Mouse (Mus musculus): ENCODE data around the gene Lpin3. TPM values are rescaled to one million over a fixed set of nuclear protein-coding genes. Genes with fewer than 3 reads are reported as not detected.
A peak's percentile ranks its signal among the peaks of the same experiment; 100 is the strongest.

The Lpin3 gene
- total RNA-seq, 2 experiments from 2014 or later: 3.2 to 5.0 TPM

DNA sequence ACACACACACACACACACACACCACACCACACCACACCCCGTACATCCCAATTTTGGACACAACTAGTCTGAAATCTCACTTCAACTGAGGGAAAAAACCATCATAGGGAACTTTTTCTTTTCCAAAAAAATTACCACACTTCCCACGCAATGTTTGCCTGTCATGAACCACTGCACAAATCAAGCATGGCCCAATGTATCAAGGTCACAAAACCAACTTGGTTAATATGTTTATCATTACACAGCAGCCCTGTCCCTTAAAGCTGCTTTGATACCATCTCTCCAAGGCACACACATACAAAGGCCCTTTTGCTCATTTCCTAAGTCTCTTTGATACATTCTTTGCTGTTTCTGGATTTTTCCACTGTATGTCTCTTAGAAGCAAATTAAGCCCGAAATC is 9.2 kb upstream of the Lpin3 start:
- DNase-seq: no peak
- no peak for TF ChIP-seq CTCF (IDR thresholded peaks at IDR 0.05)
- peak overlapping the region; percentile 84 for H3K4me3 ChIP-seq
- intact Hi-C loops (cut with DNase I): loop anchor here (5.0 kb wide), 1 partner anchor 64 kb away; no protein-coding TSS in a partner anchor
- H3K27ac ChIP-seq: peak overlapping the region; percentile 98

GRCm38 (mm10) chr2:160872395-160872794 is 8.1 kb upstream of the Lpin3 start:
- DNase-seq: peak; percentile 89
- peak overlapping the region; percentile 84 for H3K4me3 ChIP-seq
- no peak for TF ChIP-seq CTCF (IDR thresholded peaks at IDR 0.05)
- intact Hi-C loops (cut with DNase I): loop anchor here (5.0 kb wide), 1 partner anchor 65 kb away; no protein-coding TSS in a partner anchor
- peak overlapping the region; percentile 98 for H3K27ac ChIP-seq

DNA sequence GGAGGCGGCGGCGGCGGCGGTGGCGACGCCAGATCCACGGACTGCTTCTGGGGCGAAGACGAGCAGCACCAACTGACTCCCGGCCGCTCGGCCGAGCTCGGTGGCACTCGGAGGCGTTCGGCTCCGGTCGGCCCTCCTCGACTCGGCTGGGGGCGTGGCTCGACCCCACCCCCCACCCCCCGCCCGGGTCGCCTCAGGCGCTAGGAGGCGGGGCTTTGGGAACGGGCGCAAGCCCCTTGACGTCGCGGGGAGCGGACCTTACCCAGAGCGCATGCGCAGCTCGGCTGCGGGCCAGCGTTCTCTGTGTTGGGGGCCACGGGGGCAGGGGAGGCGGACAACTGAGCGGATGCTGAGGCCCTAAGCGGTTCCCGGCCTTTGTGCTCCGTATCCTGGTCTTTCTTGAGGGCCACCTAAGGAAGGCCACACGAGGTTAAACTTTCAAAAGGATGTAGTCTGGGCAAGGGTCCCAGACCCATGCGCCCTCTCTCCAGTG is 7.5 kb upstream of the Lpin3 start, which contains the start of gene Zhx3:
Gene Zhx3, minus strand, starts transcription at position 109 of the 493 bp plus-strand sequence.
- peak within 1 kb of the TSS; percentile 98 for H3K27ac ChIP-seq
- no peak for TF ChIP-seq CTCF (IDR thresholded peaks at IDR 0.05)
- intact Hi-C loops (cut with DNase I): loop anchor here (5.0 kb wide), 1 partner anchor 66 kb away; no protein-coding TSS in a partner anchor
- peak; percentile 97 for DNase-seq
- peak within 1 kb of the TSS; percentile 84 for H3K4me3 ChIP-seq

DNA sequence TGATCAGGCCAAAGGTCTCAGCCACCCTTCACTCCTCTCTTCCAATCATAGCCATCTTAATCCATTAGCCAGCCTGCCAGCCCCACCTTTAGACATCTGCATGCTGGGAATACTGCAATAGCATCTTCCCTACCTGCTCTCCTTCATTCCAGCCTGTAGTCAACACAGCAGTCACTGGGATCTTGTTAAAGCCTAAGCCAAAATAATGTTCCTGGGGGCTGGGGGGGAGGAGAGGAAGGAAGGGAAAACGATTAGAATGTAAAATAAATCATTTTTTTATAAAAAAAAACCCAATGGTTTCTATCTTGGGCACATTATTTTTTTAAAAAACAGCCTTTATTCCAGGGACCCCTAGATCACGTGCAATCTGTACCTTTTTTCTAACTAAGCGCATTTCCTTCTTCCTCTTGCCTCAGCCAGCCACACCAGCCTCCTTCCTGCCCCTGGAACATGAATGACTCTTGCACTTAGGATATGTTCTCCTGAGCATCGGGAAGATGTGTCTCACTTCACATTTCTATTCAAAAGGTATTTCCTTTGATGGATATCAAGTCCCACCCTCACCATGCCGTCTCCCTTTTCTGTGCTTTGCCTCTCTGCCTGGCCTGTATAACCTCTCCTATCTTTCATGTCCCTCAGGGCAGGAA is 6.1 kb upstream of the Lpin3 start:
- Histone ChIP-seq H3K4me3 (peak overlapping the region; percentile 84; the same call in 1 of the 2 replicates), H3K27ac (peak overlapping the region; percentile 98)
- DNase-seq: peak; percentile 15
- TF ChIP-seq CTCF (IDR thresholded peaks at IDR 0.05): no peak
- intact Hi-C loops (cut with DNase I): loop anchor here (5.0 kb wide), 1 partner anchor 67 kb away; no protein-coding TSS in a partner anchor

DNA sequence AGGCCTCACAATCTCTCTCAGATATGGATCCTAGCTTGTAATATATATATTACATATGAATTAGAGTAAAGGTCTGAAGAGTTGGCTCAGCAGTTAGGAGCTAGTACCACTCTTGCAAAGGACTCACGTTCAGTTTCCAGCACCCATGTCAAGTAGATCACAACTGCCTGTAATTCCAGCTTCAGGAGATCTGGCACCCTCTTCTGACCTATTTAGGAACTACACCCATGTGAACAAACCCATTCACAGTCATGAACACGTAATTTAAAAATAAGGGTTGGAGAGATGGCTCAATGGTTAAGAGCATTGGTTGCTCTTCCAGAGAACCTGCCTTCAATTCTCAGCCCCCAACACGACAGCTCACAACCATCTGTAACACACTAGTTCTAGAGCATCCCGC is 4.4 kb upstream of the Lpin3 start:
- Histone ChIP-seq H3K4me3 (no peak overlapping the region), H3K27ac (peak overlapping the region; percentile 98; the same call in 1 of the 2 replicates)
- peak; percentile 60 for TF ChIP-seq CTCF (IDR thresholded peaks at IDR 0.05)
- DNase-seq: no peak
- intact Hi-C loops (cut with DNase I): no loop called here

GRCm38 (mm10) chr2:160881462-160882101 is 1.1 kb downstream of the Lpin3 start:
- H3K4me3 ChIP-seq: peak overlapping the region; percentile 68
- intact Hi-C loops (cut with DNase I): loop anchor here (5.0 kb wide), 1 partner anchor 79 kb away; no protein-coding TSS in a partner anchor
- DNase-seq: peak; percentile 26
- peak overlapping the region; percentile 92 for H3K27ac ChIP-seq
- no peak for TF ChIP-seq CTCF (IDR thresholded peaks at IDR 0.05)

GRCm38 (mm10) chr2:160882436-160882835 is 2.0 kb downstream of the Lpin3 start:
- no peak for TF ChIP-seq CTCF (IDR thresholded peaks at IDR 0.05)
- Histone ChIP-seq H3K27ac (peak overlapping the region; percentile 92), H3K4me3 (peak overlapping the region; percentile 68)
- intact Hi-C loops (cut with DNase I): loop anchor here (5.0 kb wide), 1 partner anchor 80 kb away; no protein-coding TSS in a partner anchor
- peak; percentile 65 for DNase-seq

GRCm38 (mm10) chr2:160883912-160884311 is 3.4 kb downstream of the Lpin3 start:
- no peak for TF ChIP-seq CTCF (IDR thresholded peaks at IDR 0.05)
- intact Hi-C loops (cut with DNase I): loop anchor here (5.0 kb wide), 1 partner anchor 82 kb away; no protein-coding TSS in a partner anchor
- peak overlapping the region; percentile 92 for H3K27ac ChIP-seq
- peak overlapping the region; percentile 17; the same call in 1 of the 2 replicates for H3K4me3 ChIP-seq
- peak; percentile 91 for DNase-seq

DNA sequence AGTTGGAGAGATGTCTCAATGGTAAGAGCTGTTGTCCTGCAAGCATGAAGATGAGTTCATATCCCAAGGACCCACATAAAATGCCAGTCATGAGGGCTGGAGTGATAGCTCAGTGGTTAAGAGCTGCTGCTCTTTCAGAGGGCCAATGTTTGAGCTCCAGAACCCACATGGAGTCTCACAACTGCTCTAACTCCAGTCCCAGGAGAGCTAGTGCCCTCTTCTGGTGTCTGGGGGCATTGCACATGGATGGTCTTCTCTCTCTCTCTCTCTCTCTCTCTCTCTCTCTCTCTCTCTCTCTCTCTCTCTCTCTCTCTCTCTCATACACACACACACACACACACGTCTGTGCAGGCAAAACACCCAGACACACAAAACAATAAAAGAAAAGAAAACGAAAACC is 4.4 kb downstream of the Lpin3 start:
- intact Hi-C loops (cut with DNase I): loop anchor here (1.0 to 5.0 kb wide), 2 partner anchors 83 to 125 kb away; no protein-coding TSS in a partner anchor
- peak; percentile 67 for TF ChIP-seq CTCF (IDR thresholded peaks at IDR 0.05)
- Histone ChIP-seq H3K27ac (peak overlapping the region; percentile 92), H3K4me3 (no peak overlapping the region)
- peak; percentile 71 for DNase-seq

DNA sequence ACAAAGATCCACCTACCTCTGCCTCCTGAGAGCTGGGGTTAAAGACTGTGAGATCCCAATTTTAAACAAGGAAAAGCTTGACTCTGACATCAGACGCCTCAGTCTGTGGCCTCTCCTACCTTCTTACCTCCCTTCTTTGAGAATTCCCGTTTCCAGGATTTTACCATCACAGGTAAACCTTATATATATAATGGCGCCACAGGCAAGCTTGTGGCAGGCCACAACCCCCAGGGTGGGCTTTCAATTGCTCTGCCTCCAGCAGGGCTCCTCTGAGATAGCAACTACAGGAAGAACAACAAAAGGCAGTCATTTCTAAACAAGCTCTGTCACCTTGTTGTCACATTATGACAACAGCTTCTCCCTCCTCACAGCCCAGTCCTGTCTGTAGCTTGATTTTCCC is 5.8 kb downstream of the Lpin3 start:
- Histone ChIP-seq H3K27ac (no peak overlapping the region), H3K4me3 (no peak overlapping the region)
- TF ChIP-seq CTCF (IDR thresholded peaks at IDR 0.05): no peak
- intact Hi-C loops (cut with DNase I): loop anchor here (2.0 kb wide), 2 partner anchors 169 to 289 kb away; no protein-coding TSS in a partner anchor
- peak; percentile 9 for DNase-seq

DNA sequence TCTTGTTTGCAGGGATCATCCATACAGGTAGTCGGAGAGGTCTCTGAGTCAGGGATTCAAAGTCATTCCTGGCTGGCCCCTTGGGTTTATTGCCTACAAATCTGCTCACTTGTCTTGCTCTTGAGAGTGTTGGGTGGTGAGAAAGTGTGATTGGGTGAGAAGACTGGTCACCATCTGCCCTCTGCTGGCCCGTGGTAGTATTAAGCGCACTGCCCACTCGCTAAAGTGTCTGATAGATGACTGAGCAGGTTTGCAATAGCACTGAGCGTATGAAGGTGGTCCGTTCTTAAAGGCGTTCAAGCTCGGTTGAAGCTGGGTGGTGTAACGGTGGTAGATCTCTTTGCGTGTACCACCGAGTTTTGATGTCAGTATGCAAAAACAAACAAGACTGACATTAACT is 6.8 kb downstream of the Lpin3 start:
- intact Hi-C loops (cut with DNase I): loop anchor here (2.0 kb wide), 2 partner anchors 170 to 290 kb away; no protein-coding TSS in a partner anchor
- Histone ChIP-seq H3K27ac (peak overlapping the region; percentile 54; the same call in 1 of the 2 replicates), H3K4me3 (peak overlapping the region; percentile 72)
- peak; percentile 90 for TF ChIP-seq CTCF (IDR thresholded peaks at IDR 0.05)
- peak; percentile 87 for DNase-seq

DNA sequence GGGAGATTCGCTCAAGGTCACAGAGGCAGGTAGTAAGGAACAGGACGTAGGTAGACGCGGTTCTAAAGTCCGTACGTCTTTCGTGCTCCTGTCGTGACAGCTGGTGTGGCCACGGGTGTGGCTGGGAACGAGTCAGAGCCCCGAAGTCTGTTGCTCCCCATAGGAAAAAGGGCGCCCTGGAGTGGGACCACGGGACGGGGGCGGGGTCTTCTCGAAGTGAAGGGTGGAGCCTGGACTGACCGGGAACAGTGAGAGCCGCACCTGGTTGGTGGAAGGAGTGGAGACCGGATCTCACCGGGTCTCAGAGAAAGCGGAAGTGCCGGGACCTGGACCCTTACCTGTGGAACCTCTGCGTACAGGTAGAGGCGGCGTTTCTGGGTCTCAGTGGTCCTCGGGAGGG is 7.4 kb downstream of the Lpin3 start:
- H3K27ac ChIP-seq: peak overlapping the region; percentile 54
- H3K4me3 ChIP-seq: peak overlapping the region; percentile 72
- DNase-seq: peak; percentile 40
- intact Hi-C loops (cut with DNase I): loop anchor here (2.0 kb wide), 2 partner anchors 171 to 291 kb away; no protein-coding TSS in a partner anchor
- no peak for TF ChIP-seq CTCF (IDR thresholded peaks at IDR 0.05)
